Mouse (Mus musculus) 3T3-L1 (cell line): ENCODE data around the gene Erc2.

Source experiments
- DNase-seq: peaks from one replicate; pipeline ENCODE4 v3.0.0-alpha.2; 2015; ENCODE audit warnings: low read depth, low spot score

Gene Erc2

GRCm38 (mm10) chr14:28288926-28289325 lies 666.7 kb downstream of the Erc2 start:
- DNase-seq, result no peak

GRCm38 (mm10) chr14:28293921-28294320 lies 671.7 kb downstream of the Erc2 start:
- DNase-seq, result no peak

- no peak for DNase-seq
Observed at GRCm38 (mm10) chr14:28295145-28295544, 672.9 kb downstream of the Erc2 start.

- DNase-seq, result no peak
Observed at GRCm38 (mm10) chr14:28300095-28300494, 677.9 kb downstream of the Erc2 start.

- DNase-seq, result peak; percentile 18
Observed at GRCm38 (mm10) chr14:28301251-28301650, 679.0 kb downstream of the Erc2 start.

GRCm38 (mm10) chr14:28304131-28304530 lies 681.9 kb downstream of the Erc2 start:
- DNase-seq, result peak; percentile 16

- DNase-seq, result no peak
Observed at GRCm38 (mm10) chr14:28308661-28309060, 686.4 kb downstream of the Erc2 start.

GRCm38 (mm10) chr14:28316851-28317250 lies 694.6 kb downstream of the Erc2 start:
- DNase-seq, result no peak

- DNase-seq, result no peak
Observed at GRCm38 (mm10) chr14:28321916-28322534, 699.8 kb downstream of the Erc2 start.

- DNase-seq, result no peak
Observed at GRCm38 (mm10) chr14:28323243-28323642, 701.0 kb downstream of the Erc2 start.

- no peak for DNase-seq
Observed at GRCm38 (mm10) chr14:28323727-28324126, 701.5 kb downstream of the Erc2 start.

GRCm38 (mm10) chr14:28326456-28326855 lies 704.2 kb downstream of the Erc2 start:
- DNase-seq, result no peak

GRCm38 (mm10) chr14:28328512-28328911 lies 706.3 kb downstream of the Erc2 start:
- DNase-seq, result no peak

GRCm38 (mm10) chr14:28331108-28331507 lies 708.9 kb downstream of the Erc2 start:
- no peak for DNase-seq

GRCm38 (mm10) chr14:28332351-28332953 lies 710.2 kb downstream of the Erc2 start:
- DNase-seq, result no peak

GRCm38 (mm10) chr14:28339146-28339545 lies 716.9 kb downstream of the Erc2 start:
- DNase-seq, result no peak

GRCm38 (mm10) chr14:28349129-28349528 lies 726.9 kb downstream of the Erc2 start:
- no peak for DNase-seq

GRCm38 (mm10) chr14:28356031-28356430 lies 733.8 kb downstream of the Erc2 start:
- no peak for DNase-seq

GRCm38 (mm10) chr14:28359502-28359901 lies 737.3 kb downstream of the Erc2 start:
- DNase-seq, result no peak

- no peak for DNase-seq
Observed at GRCm38 (mm10) chr14:28359983-28360382, 737.8 kb downstream of the Erc2 start.

GRCm38 (mm10) chr14:28362336-28362735 lies 740.1 kb downstream of the Erc2 start:
- DNase-seq, result no peak

GRCm38 (mm10) chr14:28370713-28371112 lies 748.5 kb downstream of the Erc2 start:
- no peak for DNase-seq

- DNase-seq, result no peak
Observed at GRCm38 (mm10) chr14:28371651-28372050, 749.4 kb downstream of the Erc2 start.
